Mouse (Mus musculus) lung, embryonic 15.5 days (tissue): ENCODE data around the gene Adamtsl3. TPM values are rescaled to one million over a fixed set of nuclear protein-coding genes. Genes with fewer than 3 reads are reported as not detected.

Experiments used
- ATAC-seq: fragments of 200-750 bp; cut with Nextera tagmentation; 2 replicates; pipeline ENCODE4 v1.8.0; 2017; ENCODE audit warnings: moderate number of reproducible peaks, borderline replicate concordance; ENCODE audit not compliant: low FRiP score, low TSS enrichment; ENCODE audit errors: extremely low read depth
- H3K27ac ChIP-seq: fragments of 300-500 bp; sonication (generic); 2 replicates; pipeline ENCODE4 v1.5.1; 2015; ENCODE audit warnings: moderate library complexity, mild to moderate bottlenecking, inconsistent platforms
- H3K27me3 ChIP-seq: fragments of 300-500 bp; sonication (generic); 2 replicates; pipeline ENCODE4 v1.6.1; 2015; ENCODE audit warnings: inconsistent platforms
- H3K36me3 ChIP-seq: fragments of 300-500 bp; sonication (generic); 2 replicates; pipeline ENCODE4 v1.6.1; 2015; ENCODE audit warnings: inconsistent platforms
- H3K4me1 ChIP-seq: fragments of 300-500 bp; sonication (generic); 2 replicates; pipeline ENCODE4 v1.6.1; 2015; ENCODE audit warnings: inconsistent platforms
- H3K4me2 ChIP-seq: fragments of 300-500 bp; sonication (generic); 2 replicates; pipeline ENCODE4 v1.6.1; 2015; ENCODE audit warnings: inconsistent platforms, mild to moderate bottlenecking, moderate library complexity
- H3K4me3 ChIP-seq: fragments of 300-500 bp; sonication (generic); 2 replicates; pipeline ENCODE4 v1.5.1; 2015; ENCODE audit warnings: mild to moderate bottlenecking, inconsistent platforms
- H3K9ac ChIP-seq: fragments of 300-500 bp; sonication (generic); 2 replicates; pipeline ENCODE4 v1.6.1; 2015; ENCODE audit warnings: inconsistent platforms
- H3K9me3 ChIP-seq: fragments of 300-500 bp; sonication (generic); 2 replicates; pipeline ENCODE4 v1.6.1; 2016; ENCODE audit warnings: inconsistent platforms
- WGBS: fragments of 180-500 bp; shearing (Covaris S2); methylation state at CpG from one replicate; pipeline ENCODE4 v1.1.7; 2015; 5-methylcytosine and 5-hydroxymethylcytosine counted together
- polyA plus RNA-seq: library from polyadenylated mRNA; unstranded; fragments of >200 nt; fragmentation: Nextera tagmentation; extraction: Ambion mirVana; gene quantifications from 2 replicates; pipeline ENCODE4 v1.2.1, GENCODE M21; 2015

The Adamtsl3 gene
- polyA plus RNA-seq, 1 experiment from 2014 or later: 2.1 TPM

- H3K27ac ChIP-seq: no peak overlapping the region
- no peak overlapping the region for H3K4me2 ChIP-seq
- peaks cover 17% of the 10 kb centered on the region for H3K4me1 ChIP-seq
- no peak overlapping the region for H3K9ac ChIP-seq
- ATAC-seq: no peak
- H3K9me3 ChIP-seq: no peaks in the 10 kb centered on the region
- no peak overlapping the region for H3K4me3 ChIP-seq
- H3K27me3 ChIP-seq: peaks cover 65% of the 10 kb centered on the region
- H3K36me3 ChIP-seq: no peaks in the 10 kb centered on the region
- 13% methylated on average over 1 of the region's 1 CpGs for WGBS
These were observed 1.5 kb upstream of the Adamtsl3 start for GRCm38 (mm10) chr7:82334000-82334399.

- Histone ChIP-seq H3K36me3 (no peaks in the 10 kb centered on the region), H3K27ac (no peak overlapping the region), H3K9ac (peak overlapping the region; percentile 28; the same call in 1 of the 2 replicates), H3K4me2 (peak overlapping the region; percentile 94), H3K9me3 (no peaks in the 10 kb centered on the region), H3K4me3 (peak overlapping the region; percentile 54), H3K27me3 (peaks cover 65% of the 10 kb centered on the region), H3K4me1 (peaks cover 17% of the 10 kb centered on the region)
- ATAC-seq: no peak
- WGBS: 1% methylated on average over 32 of the region's 34 CpGs
These were observed 638 bp downstream of the Adamtsl3 start for GRCm38 (mm10) chr7:82336132-82336531.

GRCm38 (mm10) chr7:82338121-82338520, 2.6 kb downstream of the Adamtsl3 start:
- no peaks in the 10 kb centered on the region for H3K36me3 ChIP-seq
- H3K9ac ChIP-seq: no peak overlapping the region
- 75% methylated on average over 9 of the region's 9 CpGs for WGBS
- H3K27ac ChIP-seq: no peak overlapping the region
- H3K4me1 ChIP-seq: peaks cover 17% of the 10 kb centered on the region
- peaks cover 58% of the 10 kb centered on the region for H3K27me3 ChIP-seq
- H3K4me3 ChIP-seq: no peak overlapping the region
- H3K4me2 ChIP-seq: no peak overlapping the region
- no peak for ATAC-seq
- H3K9me3 ChIP-seq: no peaks in the 10 kb centered on the region

- Histone ChIP-seq H3K4me1 (peaks cover 17% of the 10 kb centered on the region), H3K27me3 (peaks cover 54% of the 10 kb centered on the region), H3K27ac (no peak overlapping the region), H3K9me3 (no peaks in the 10 kb centered on the region), H3K9ac (no peak overlapping the region), H3K4me2 (no peak overlapping the region), H3K4me3 (no peak overlapping the region), H3K36me3 (no peaks in the 10 kb centered on the region)
- no peak for ATAC-seq
- 79% methylated on average over 4 of the region's 4 CpGs for WGBS
These were observed 3.0 kb downstream of the Adamtsl3 start for GRCm38 (mm10) chr7:82338532-82338931.

GRCm38 (mm10) chr7:82339214-82339613, 3.7 kb downstream of the Adamtsl3 start:
- H3K27me3 ChIP-seq: peaks cover 47% of the 10 kb centered on the region
- WGBS: 48% methylated on average over 3 of the region's 3 CpGs
- peaks cover 17% of the 10 kb centered on the region for H3K4me1 ChIP-seq

GRCm38 (mm10) chr7:82341476-82341875, 6.0 kb downstream of the Adamtsl3 start:
- no peak overlapping the region for H3K4me2 ChIP-seq
- H3K36me3 ChIP-seq: no peaks in the 10 kb centered on the region
- peaks cover 25% of the 10 kb centered on the region for H3K27me3 ChIP-seq
- H3K4me3 ChIP-seq: no peak overlapping the region
- H3K27ac ChIP-seq: no peak overlapping the region
- 24% methylated on average over 8 of the region's 8 CpGs for WGBS
- no peaks in the 10 kb centered on the region for H3K9me3 ChIP-seq
- ATAC-seq: no peak
- H3K9ac ChIP-seq: no peak overlapping the region
- peaks cover 1% of the 10 kb centered on the region for H3K4me1 ChIP-seq

More at GRCm38 (mm10) chr7:82339214-82339613, 3.7 kb downstream of the Adamtsl3 start:
- H3K4me2 ChIP-seq: no peak overlapping the region
- no peak for ATAC-seq
- H3K9ac ChIP-seq: no peak overlapping the region
- H3K9me3 ChIP-seq: no peaks in the 10 kb centered on the region
- no peaks in the 10 kb centered on the region for H3K36me3 ChIP-seq
- H3K4me3 ChIP-seq: no peak overlapping the region
- H3K27ac ChIP-seq: no peak overlapping the region

- Histone ChIP-seq H3K9me3 (no peaks in the 10 kb centered on the region), H3K27ac (no peak overlapping the region), H3K27me3 (no peaks in the 10 kb centered on the region), H3K4me2 (no peak overlapping the region), H3K9ac (no peak overlapping the region), H3K4me3 (no peak overlapping the region), H3K4me1 (no peaks in the 10 kb centered on the region), H3K36me3 (no peaks in the 10 kb centered on the region)
- WGBS: 48% methylated on average over 2 of the region's 2 CpGs
- ATAC-seq: no peak
These were observed 11.2 kb downstream of the Adamtsl3 start for GRCm38 (mm10) chr7:82346706-82347105.

GRCm38 (mm10) chr7:82349796-82350195, 14.3 kb downstream of the Adamtsl3 start:
- no peak for ATAC-seq
- no peaks in the 10 kb centered on the region for H3K27me3 ChIP-seq

GRCm38 (mm10) chr7:82350421-82350820, 14.9 kb downstream of the Adamtsl3 start:
- no peak for ATAC-seq
- H3K27me3 ChIP-seq: no peaks in the 10 kb centered on the region
- H3K4me2 ChIP-seq: no peak overlapping the region
- no peaks in the 10 kb centered on the region for H3K36me3 ChIP-seq
- H3K9me3 ChIP-seq: no peaks in the 10 kb centered on the region
- no peaks in the 10 kb centered on the region for H3K4me1 ChIP-seq
- WGBS: 85% methylated on average over 3 of the region's 3 CpGs
- no peak overlapping the region for H3K27ac ChIP-seq
- H3K4me3 ChIP-seq: no peak overlapping the region
- H3K9ac ChIP-seq: no peak overlapping the region

More at GRCm38 (mm10) chr7:82349796-82350195, 14.3 kb downstream of the Adamtsl3 start:
- no peak overlapping the region for H3K4me2 ChIP-seq
- 46% methylated on average over 7 of the region's 7 CpGs for WGBS
- no peak overlapping the region for H3K9ac ChIP-seq
- H3K4me3 ChIP-seq: no peak overlapping the region
- no peaks in the 10 kb centered on the region for H3K36me3 ChIP-seq
- no peaks in the 10 kb centered on the region for H3K9me3 ChIP-seq
- no peak overlapping the region for H3K27ac ChIP-seq
- no peaks in the 10 kb centered on the region for H3K4me1 ChIP-seq

- WGBS: 70% methylated on average over 5 of the region's 5 CpGs
- Histone ChIP-seq H3K4me2 (no peak overlapping the region), H3K9me3 (no peaks in the 10 kb centered on the region), H3K4me3 (no peak overlapping the region), H3K9ac (no peak overlapping the region), H3K4me1 (no peaks in the 10 kb centered on the region), H3K27me3 (no peaks in the 10 kb centered on the region), H3K36me3 (no peaks in the 10 kb centered on the region), H3K27ac (no peak overlapping the region)
- no peak for ATAC-seq
These were observed 23.7 kb downstream of the Adamtsl3 start for GRCm38 (mm10) chr7:82359146-82359545.

- H3K27ac ChIP-seq: no peak overlapping the region
These were observed 24.2 kb downstream of the Adamtsl3 start for GRCm38 (mm10) chr7:82359674-82360073.

GRCm38 (mm10) chr7:82360186-82360585, 24.7 kb downstream of the Adamtsl3 start:
- no peaks in the 10 kb centered on the region for H3K27me3 ChIP-seq
- no peaks in the 10 kb centered on the region for H3K9me3 ChIP-seq
- H3K4me3 ChIP-seq: no peak overlapping the region
- no peak overlapping the region for H3K9ac ChIP-seq
- H3K4me2 ChIP-seq: no peak overlapping the region
- no peaks in the 10 kb centered on the region for H3K36me3 ChIP-seq
- no peak for ATAC-seq
- no peaks in the 10 kb centered on the region for H3K4me1 ChIP-seq
- H3K27ac ChIP-seq: no peak overlapping the region
- WGBS: 87% methylated on average over 4 of the region's 4 CpGs

More at GRCm38 (mm10) chr7:82359674-82360073, 24.2 kb downstream of the Adamtsl3 start:
- Histone ChIP-seq H3K4me1 (no peaks in the 10 kb centered on the region), H3K36me3 (no peaks in the 10 kb centered on the region), H3K9me3 (no peaks in the 10 kb centered on the region), H3K4me3 (no peak overlapping the region), H3K27me3 (no peaks in the 10 kb centered on the region), H3K4me2 (no peak overlapping the region), H3K9ac (no peak overlapping the region)
- WGBS: 69% methylated on average over 5 of the region's 5 CpGs
- ATAC-seq: no peak

GRCm38 (mm10) chr7:82361127-82361526, 25.6 kb downstream of the Adamtsl3 start:
- H3K36me3 ChIP-seq: no peaks in the 10 kb centered on the region
- H3K9me3 ChIP-seq: no peaks in the 10 kb centered on the region
- WGBS: 87% methylated on average over 5 of the region's 5 CpGs

More at GRCm38 (mm10) chr7:82361127-82361526, 25.6 kb downstream of the Adamtsl3 start:
- no peaks in the 10 kb centered on the region for H3K4me1 ChIP-seq
- no peaks in the 10 kb centered on the region for H3K27me3 ChIP-seq
- H3K4me2 ChIP-seq: no peak overlapping the region
- ATAC-seq: no peak
- no peak overlapping the region for H3K4me3 ChIP-seq
- no peak overlapping the region for H3K9ac ChIP-seq
- no peak overlapping the region for H3K27ac ChIP-seq
